Mouse (Mus musculus) liver, adult 2 months (tissue): ENCODE results near the gene Aes.

Experiments
- CTCF ChIP-seq: fragments of 200-500 bp; IDR thresholded peaks from 2 replicates; pipeline ENCODE4 v1.5.1; 2011; ENCODE audit warnings: low read depth, low read length, control low read depth
- POLR2A ChIP-seq: fragments of 200-500 bp; IDR thresholded peaks from 2 replicates; pipeline ENCODE4 v1.6.1; 2011; ENCODE audit warnings: low read length, control low read depth; ENCODE audit not compliant: insufficient read depth; ENCODE audit errors: extremely low read depth

GRCm38 (mm10) chr10:81518546-81518945, 40.7 kb upstream of the Aes start:
- TF ChIP-seq POLR2A = no peak
- peak; percentile 81 for TF ChIP-seq CTCF
